Comparison of ENCODE assay signal across 13 mouse cellular contexts in genomic region chr12:99715129-99716037, GRCm38 (mm10).
DNase-seq lines count a peak whose midpoint lies in the region; ATAC-seq and TF ChIP-seq lines count a peak whose summit lies in the region.
"Had no signal": no experiment of that assay in that cellular context is flagged by ENCODE, and none has a peak within 500 bp of the region (broad histone marks: within the 10 kb centered on the region; RNA-seq: fewer than 3 reads in every experiment).

No protein-coding gene starts in this region.

- no peak for TF ChIP-seq POLR2A in brain, embryonic 14.5 days (IDR thresholded peaks at IDR 0.05; ENCODE audit: borderline replicate concordance, extremely low read depth, insufficient read depth, insufficient read length, poor library complexity, severe bottlenecking)

- H3K27me3 ChIP-seq in heart, embryonic 16.5 days (ENCODE audit: control insufficient read depth, insufficient read depth, low read length), result no peaks in the 10 kb centered on the region

- H3K4me1 ChIP-seq in heart, embryonic 16.5 days (ENCODE audit: control insufficient read depth, insufficient read depth, low read length), result peaks cover 22% of the 10 kb centered on the region

- H3K4me2 ChIP-seq in heart, embryonic 16.5 days (ENCODE audit: low read depth, low read length), result no peak overlapping the region

- H3K27ac ChIP-seq in heart, embryonic 16.5 days (ENCODE audit: low read length), result peak overlapping the region; percentile 36
- H3K27ac ChIP-seq: embryonic facial prominence, embryonic 10.5 days; liver, embryonic 14.5 days had no signal

- TF ChIP-seq CTCF in brain, embryonic 14.5 days (IDR thresholded peaks at IDR 0.05; ENCODE audit: borderline replicate concordance, extremely low read depth, insufficient read depth, insufficient read length), result no peak

- H3K9me3 ChIP-seq in heart, embryonic 16.5 days (replicated peaks; ENCODE audit: control insufficient read depth, low read length), result no peaks in the 10 kb centered on the region
- H3K9me3 ChIP-seq: embryonic facial prominence, embryonic 10.5 days had no signal

- ATAC-seq in cerebellum, adult (ENCODE audit: insufficient number of reproducible peaks, low FRiP score, low TSS enrichment), result 0 out of 2 replicates have a peak, but pooled peaks have one; percentile 6
- no peak for ATAC-seq in heart, embryonic 16.5 days (replicated peaks; ENCODE audit: extremely low read depth, insufficient read depth, low FRiP score)
- ATAC-seq: intestine, postnatal 0 days had no signal

- WGBS in heart, embryonic 16.5 days, result 47% methylated on average over 9 of the region's 9 CpGs

- H3K9ac ChIP-seq in heart, embryonic 16.5 days (ENCODE audit: low read length), result no peak overlapping the region
- H3K9ac ChIP-seq: liver, embryonic 14.5 days had no signal

- no peak for DNase-seq in cerebellum, adult 8-10 months
- peak; percentile 22 for DNase-seq in gastrocnemius, postnatal 10 days
- no peak for DNase-seq in gastrocnemius, postnatal 25 days
- peak; percentile 63 for DNase-seq in brain, embryonic 14.5 days (ENCODE audit: low read depth)
- DNase-seq in B cell, adult 2 months, result no peak
- DNase-seq in lung, postnatal 25 days (ENCODE audit: low spot score), result no peak
- DNase-seq: retina, postnatal 1 day; thymus, adult 2 months had no signal

- H3K36me3 ChIP-seq in heart, embryonic 16.5 days (ENCODE audit: control insufficient read depth, insufficient read depth), result no peaks in the 10 kb centered on the region

- no peak overlapping the region for H3K4me3 ChIP-seq in heart, embryonic 16.5 days (ENCODE audit: low read length)
- H3K4me3 ChIP-seq: embryonic facial prominence, embryonic 10.5 days had no signal

Comparison
In these comparisons a context has a peak if more than half of its experiments do, and no peak if none do; other contexts are left out.
1. DNase-seq: peak in gastrocnemius, postnatal 10 days (single experiment) and brain, embryonic 14.5 days (single experiment); none in cerebellum, adult 8-10 months (single experiment), gastrocnemius, postnatal 25 days (single experiment), B cell, adult 2 months (0 of 2) and lung, postnatal 25 days (single experiment).